13 mouse cellular contexts compared by ENCODE assay signal in the genomic region with DNA sequence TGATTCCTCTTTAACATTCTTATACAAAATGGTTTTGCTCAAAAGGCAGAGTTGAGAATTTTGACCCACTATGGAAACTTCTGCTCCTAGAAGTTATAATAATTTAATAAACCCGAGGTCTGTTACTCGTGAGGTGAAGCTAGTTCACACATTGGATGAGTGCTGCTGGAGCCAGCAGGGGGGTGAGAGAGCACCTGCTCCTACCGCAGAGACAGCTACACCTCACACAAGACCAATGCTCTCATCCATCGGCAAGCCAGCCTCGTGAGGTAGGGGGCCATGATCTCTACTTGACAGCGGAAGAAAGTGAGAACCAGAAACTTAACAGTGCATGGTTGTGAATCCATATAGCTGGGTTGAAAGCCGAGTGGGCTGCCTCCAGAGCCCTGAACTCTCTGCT.
"Had no signal": no experiment of that assay in that cellular context is flagged by ENCODE, and none has a peak within 500 bp of the region (broad histone marks: within the 10 kb centered on the region; RNA-seq: fewer than 3 reads in every experiment).

No protein-coding gene starts in this region.

- H3K4me3 ChIP-seq: limb, embryonic 15.5 days; liver, embryonic 12.5 days; midbrain, embryonic 10.5 days; myocyte; neural tube, embryonic 15.5 days had no signal

- H3K36me3 ChIP-seq: liver, embryonic 12.5 days; neural tube, embryonic 15.5 days had no signal

- H3K9me3 ChIP-seq: limb, embryonic 15.5 days; liver, embryonic 12.5 days; midbrain, embryonic 10.5 days; neural tube, embryonic 15.5 days had no signal

- H3K27me3 ChIP-seq: limb, embryonic 15.5 days; liver, embryonic 12.5 days; neural tube, embryonic 15.5 days had no signal

- H3K27ac ChIP-seq: liver, embryonic 12.5 days; midbrain, embryonic 10.5 days; neural tube, embryonic 15.5 days; stomach, postnatal 0 days had no signal

- H3K4me1 ChIP-seq: liver, embryonic 12.5 days had no signal

- DNase-seq: kidney, postnatal 14 days; left cerebral cortex, postnatal 4 days; lung, embryonic 14.5 days; lung, postnatal 10 days; lung, postnatal 4 days; midbrain, embryonic 14.5 days; thymus, postnatal 25 days had no signal

- H3K9ac ChIP-seq: limb, embryonic 15.5 days; liver, embryonic 12.5 days; lung, embryonic 14.5 days; neural tube, embryonic 15.5 days had no signal

- H3K4me2 ChIP-seq: limb, embryonic 15.5 days; liver, embryonic 12.5 days; lung, embryonic 14.5 days; neural tube, embryonic 15.5 days had no signal

- ATAC-seq: liver, embryonic 12.5 days had no signal
